Mouse (Mus musculus) lung, adult 10 weeks (tissue): ENCODE results near the gene Methig1. TPM values are rescaled to one million over a fixed set of nuclear protein-coding genes. Genes with fewer than 3 reads are reported as not detected.

ENCODE experiments used
- polyA plus RNA-seq: library from polyadenylated mRNA; stranded (reverse); fragments of 350-450 nt; fragmentation: Illumina TruSeq; extraction: RNeasy Lipid Tissue Mini Kit (QIAGEN cat#74804); gene quantifications from one replicate; pipeline ENCODE4 v1.2.3, GENCODE M21; 2014; ENCODE audit warnings: low read depth, low replicate concordance; ENCODE audit not compliant: insufficient read depth

Methig1 gene
- not detected for polyA plus RNA-seq

GRCm38 (mm10) chr15:100352711-100353250 lies at the start of gene Methig1, which contains the start of gene Mettl7a2:
Gene Methig1, plus strand, starts transcription at chr15:100353149.
Gene Mettl7a2, plus strand, starts transcription at chr15:100353200.

DNA sequence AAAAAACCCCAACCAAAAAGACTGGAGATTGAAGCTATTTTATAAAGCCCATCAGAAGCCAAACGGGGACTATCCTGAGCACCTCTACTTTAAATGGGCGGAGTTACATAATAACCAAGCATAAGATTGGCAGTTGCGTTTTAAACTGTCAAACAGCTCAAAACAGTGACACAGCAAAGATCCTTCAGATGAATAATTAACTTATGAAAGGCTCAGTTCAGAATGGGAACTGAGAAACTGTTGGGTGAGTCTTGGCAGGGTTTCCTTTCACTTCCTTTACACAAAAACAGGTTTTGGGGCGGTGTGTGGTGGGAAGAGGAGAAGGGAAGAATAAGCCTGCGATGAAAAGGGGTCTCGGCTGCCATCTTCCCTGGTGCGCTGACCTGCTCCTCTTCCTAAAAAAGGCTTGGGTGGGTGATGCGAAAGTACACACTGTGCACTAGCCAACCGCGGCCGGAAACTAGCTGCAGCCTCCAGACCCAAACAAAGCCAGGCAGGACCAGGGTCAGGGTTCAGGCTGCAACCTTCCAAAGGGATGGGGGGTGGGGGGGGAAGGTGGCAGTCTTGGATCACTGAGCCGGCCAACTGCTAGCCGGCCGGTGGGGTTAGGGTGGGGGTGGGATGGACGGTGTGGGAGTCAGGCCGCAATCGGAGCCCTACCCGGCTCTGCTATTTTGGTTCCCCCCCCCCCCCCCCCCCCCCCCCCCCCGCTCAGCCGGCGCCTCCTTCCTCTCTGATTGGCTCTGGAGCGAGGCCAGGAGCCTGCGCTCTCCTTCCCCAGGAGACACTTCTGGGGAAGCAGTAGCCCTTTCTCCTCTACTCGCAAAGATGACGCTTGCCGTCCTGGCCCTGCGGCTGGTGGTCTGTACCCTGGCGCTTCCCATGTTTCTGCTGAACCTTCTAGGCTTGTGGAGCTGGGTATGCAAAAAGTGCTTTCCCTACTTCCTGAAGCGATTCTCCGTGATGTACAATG lies 48.6 kb upstream of the Methig1 start, which contains the start of gene Mettl7a1:
Gene Mettl7a1 (plus strand): TSS at position 122 of the 973 bp plus-strand sequence.

GRCm38 (mm10) chr15:100334629-100335028 lies 18.3 kb upstream of the Methig1 start, which contains the start of gene Mettl7a3:
Gene Mettl7a3, plus strand, starts transcription at chr15:100334929.

DNA sequence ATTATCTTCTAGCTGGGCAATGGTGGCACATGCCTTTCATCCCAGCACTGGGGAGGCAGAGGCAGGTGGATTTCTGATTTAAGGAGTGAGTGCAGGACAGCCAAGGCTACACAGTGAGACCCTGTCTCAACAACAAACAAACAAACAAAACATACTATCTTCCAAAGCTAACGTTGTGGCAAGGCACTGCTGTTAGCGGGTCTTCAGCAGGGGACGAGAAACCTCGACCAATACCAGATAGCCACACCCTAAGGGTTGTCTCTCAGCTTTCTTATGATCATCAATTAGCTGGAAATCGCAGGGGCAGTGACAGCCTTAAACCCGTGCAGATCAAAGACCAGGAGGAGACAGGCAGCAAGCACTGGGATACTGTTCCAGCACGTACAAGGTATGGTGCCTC lies 11.3 kb downstream of the Methig1 start, which contains the start of gene Higd1c:
Gene Higd1c (plus strand): TSS at position 301 of the 400 bp plus-strand sequence.

GRCm38 (mm10) chr15:100421758-100422197 lies 68.8 kb downstream of the Methig1 start, which contains the start of gene Gm5475:
Gene Gm5475, plus strand, starts transcription at chr15:100422147.

GRCm38 (mm10) chr15:100424396-100425122 lies 71.6 kb downstream of the Methig1 start, which contains the start of gene Slc11a2:
Gene Slc11a2, minus strand, starts transcription at chr15:100425072.

Other genes with a start within 250 kb of the Methig1 start
- gene Atf1, start 125.3 kb upstream of the Methig1 start, polyA plus RNA-seq = 21.8 TPM
- gene Tmprss12, start 72.3 kb upstream of the Methig1 start, polyA plus RNA-seq = not detected
- 538 TPM for gene Mettl7a1, start 49.0 kb upstream of the Methig1 start, polyA plus RNA-seq
- gene Mettl7a3, start 18.2 kb upstream of the Methig1 start, polyA plus RNA-seq = 0.63 TPM
- 0.19 TPM for gene Mettl7a2, start 51 bp downstream of the Methig1 start, polyA plus RNA-seq
- gene Higd1c, start 11.4 kb downstream of the Methig1 start, polyA plus RNA-seq = not detected
- gene Gm5475, start 69.0 kb downstream of the Methig1 start, polyA plus RNA-seq = not detected
- 18.1 TPM for gene Slc11a2, start 71.9 kb downstream of the Methig1 start, polyA plus RNA-seq
- 14.9 TPM for gene Letmd1, start 115.9 kb downstream of the Methig1 start, polyA plus RNA-seq
- gene Csrnp2, start 142.3 kb downstream of the Methig1 start, polyA plus RNA-seq = 1.3 TPM
- 5.3 TPM for gene Tfcp2, start 198.9 kb downstream of the Methig1 start, polyA plus RNA-seq
- 9.9 TPM for gene Pou6f1, start 246.8 kb downstream of the Methig1 start, polyA plus RNA-seq